Mouse (Mus musculus) kidney, adult 2 months (tissue): ENCODE data around the gene Hfe.

Source experiments
- CTCF ChIP-seq: fragments of 200-500 bp; conservative IDR thresholded peaks from 2 replicates; pipeline ENCODE4 v1.5.1; 2011; ENCODE audit warnings: low read depth, mild to moderate bottlenecking, control low read depth, low read length, moderate library complexity, mixed read lengths; ENCODE audit not compliant: insufficient read depth, insufficient read length
- POLR2A ChIP-seq: fragments of 200-500 bp; IDR thresholded peaks from one replicate; pipeline ENCODE4 v1.6.1; 2011; ENCODE audit warnings: low read depth, low read length, control low read depth

DNA sequence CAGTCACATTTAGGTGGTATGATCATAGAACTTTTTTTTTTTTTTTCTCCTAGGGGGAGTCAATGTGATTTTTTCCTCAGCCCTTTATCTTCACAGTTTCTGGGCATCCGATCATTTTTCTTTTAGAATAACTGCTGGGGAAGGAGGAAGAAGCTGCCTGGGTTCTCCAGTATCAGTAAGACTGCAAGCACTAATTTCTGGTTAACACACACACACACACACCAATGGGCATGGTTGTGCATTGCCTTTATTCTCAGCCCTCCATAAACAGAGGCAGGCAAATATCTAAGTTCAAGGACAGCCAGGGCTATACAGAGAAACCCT, 28.1 kb downstream of the Hfe start:
- no peak for TF ChIP-seq POLR2A
- no peak for TF ChIP-seq CTCF
